Mouse (Mus musculus) myocyte (in vitro differentiated cells): ENCODE measurements around the gene Slc22a3. TPM values are rescaled to one million over a fixed set of nuclear protein-coding genes. Genes with fewer than 3 reads are reported as not detected.

ENCODE experiments used
- H3K27me3 ChIP-seq: one replicate; pipeline ENCODE4 v1.6.1; 2011; ENCODE audit not compliant: control insufficient read depth, insufficient read depth, insufficient read length
- H3K36me3 ChIP-seq: one replicate; pipeline ENCODE4 v1.6.1; 2011; ENCODE audit not compliant: control insufficient read depth, insufficient read depth
- H3K4me2 ChIP-seq: one replicate; pipeline ENCODE4 v1.6.1; 2011; ENCODE audit warnings: low read depth, control low read depth
- H3K4me3 ChIP-seq: one replicate; pipeline ENCODE4 v1.5.1; 2011; ENCODE audit warnings: mild to moderate bottlenecking, control low read depth, moderate library complexity
- H3K79me2 ChIP-seq: one replicate; pipeline ENCODE4 v1.6.1; 2011; ENCODE audit not compliant: control insufficient read depth, insufficient read depth
- H3ac ChIP-seq: one replicate; pipeline ENCODE4 v1.6.1; 2011; ENCODE audit not compliant: control insufficient read depth, insufficient read length
- CEBPB ChIP-seq: IDR thresholded peaks from 2 replicates; pipeline ENCODE4 v1.6.1; 2011; ENCODE audit warnings: mild to moderate bottlenecking, moderate library complexity; ENCODE audit not compliant: poor library complexity, insufficient read depth, severe bottlenecking
- E2F4 ChIP-seq: IDR thresholded peaks from one replicate; pipeline ENCODE4 v1.6.1; 2011; ENCODE audit warnings: mild to moderate bottlenecking, control low read depth, moderate library complexity; ENCODE audit not compliant: insufficient read depth
- MAX ChIP-seq: IDR thresholded peaks from one replicate; pipeline ENCODE4 v1.6.1; 2011; ENCODE audit warnings: low read depth, mild to moderate bottlenecking, control low read depth
- MYOD1 ChIP-seq, 3 experiments: IDR thresholded peaks; one replicate each; pipeline ENCODE4 v1.6.1; 2011; ENCODE audit warnings: control low read depth in 2 of 3, low read depth in 2 of 3, mild to moderate bottlenecking in 2 of 3, moderate library complexity in 1 of 3; ENCODE audit not compliant: insufficient read length in 2 of 3, control insufficient read depth in 1 of 3
- MYOG ChIP-seq, 3 experiments: IDR thresholded peaks; one replicate each; pipeline ENCODE4 v1.6.1; 2011; ENCODE audit warnings: control low read depth in 2 of 3, low read depth in 2 of 3, mild to moderate bottlenecking in 2 of 3; ENCODE audit not compliant: insufficient read length in 2 of 3, control insufficient read depth in 1 of 3, insufficient read depth in 1 of 3
- POLR2A ChIP-seq: IDR thresholded peaks from one replicate; pipeline ENCODE4 v1.6.1; 2011; ENCODE audit warnings: low read depth, mild to moderate bottlenecking, control low read depth, moderate library complexity; ENCODE audit not compliant: insufficient read length
- POLR2AphosphoS2 ChIP-seq: IDR thresholded peaks from one replicate; pipeline ENCODE4 v1.6.1; 2011; ENCODE audit warnings: low read depth, control low read depth; ENCODE audit not compliant: insufficient read length
- REST ChIP-seq: IDR thresholded peaks from one replicate; pipeline ENCODE4 v1.6.1; 2011; ENCODE audit warnings: mild to moderate bottlenecking, control low read depth, moderate library complexity; ENCODE audit not compliant: insufficient read depth, insufficient read length
- SRF ChIP-seq: IDR thresholded peaks from one replicate; pipeline ENCODE4 v1.6.1; 2011; ENCODE audit warnings: low read depth; ENCODE audit not compliant: control insufficient read depth, insufficient read length
- TCF12 ChIP-seq: IDR thresholded peaks from one replicate; pipeline ENCODE4 v1.6.1; 2011; ENCODE audit warnings: mild to moderate bottlenecking, control low read depth; ENCODE audit not compliant: poor library complexity, insufficient read depth, severe bottlenecking
- TCF3 ChIP-seq: IDR thresholded peaks from one replicate; pipeline ENCODE4 v1.6.1; 2011; ENCODE audit warnings: low read depth, control low read depth; ENCODE audit not compliant: insufficient read length
- USF1 ChIP-seq: IDR thresholded peaks from one replicate; pipeline ENCODE4 v1.6.1; 2011; ENCODE audit warnings: low read depth, mild to moderate bottlenecking, control low read depth, moderate library complexity
- polyA plus RNA-seq: library from polyadenylated mRNA; unstranded; fragments of >200 nt; fragmentation: generic; extraction: Trizol; gene quantifications from one replicate; pipeline ENCODE4 v1.2.1, GENCODE M21; 2012; ENCODE audit warnings: missing spikeins

The Slc22a3 gene
- polyA plus RNA-seq, 1 experiment: not detected

DNA sequence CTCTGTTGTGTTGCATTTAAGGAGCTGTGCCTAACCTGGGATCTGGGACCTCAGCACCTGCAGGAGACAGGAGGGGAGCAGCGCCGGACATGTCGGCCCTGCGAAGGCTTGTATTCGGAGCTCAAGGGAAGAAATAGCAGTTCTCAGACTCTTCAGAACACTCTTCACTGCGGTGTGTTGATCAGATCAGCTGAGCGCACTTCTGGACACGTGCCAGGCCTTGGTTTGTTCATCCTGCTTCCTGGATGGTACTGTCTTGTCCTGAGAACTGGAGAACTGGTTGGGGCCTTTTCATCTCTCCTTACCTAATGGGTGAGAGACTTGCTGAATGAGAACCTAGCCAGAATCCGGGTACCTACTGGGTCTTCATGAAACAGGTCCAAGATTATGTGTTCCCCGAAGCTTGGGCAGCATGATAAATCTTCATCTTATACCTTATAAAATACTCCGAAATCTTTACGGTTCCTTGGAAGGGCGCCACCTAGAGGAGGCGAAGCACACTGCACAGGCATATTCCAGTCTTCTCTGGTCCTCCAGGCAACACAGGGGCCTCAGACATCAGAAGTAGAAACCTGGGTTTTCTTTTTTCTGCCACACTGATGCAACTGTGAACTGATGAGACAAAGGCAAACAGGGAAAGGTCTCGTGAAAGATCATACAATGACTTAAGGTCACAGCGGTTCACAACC, 86.5 kb downstream of the Slc22a3 start:
- H3K27me3 ChIP-seq: peaks cover 50% of the 10 kb centered on the region
- no peaks in the 10 kb centered on the region for H3K36me3 ChIP-seq
- no peak overlapping the region for H3K4me3 ChIP-seq
- no peak overlapping the region for H3K4me2 ChIP-seq
- H3ac ChIP-seq: no peak overlapping the region
- TF ChIP-seq POLR2AphosphoS2 (no peak), USF1 (no peak), MYOD1 (IDR thresholded peaks at IDR 0.05; ENCODE audit: control insufficient read depth in 1 of 3, insufficient read length in 2 of 3, low read depth in 2 of 3) (no peak), MAX (no peak), E2F4 (no peak), REST (no peak), CEBPB (no peak), POLR2A (no peak), TCF3 (no peak), MYOG (IDR thresholded peaks at IDR 0.05; ENCODE audit: control insufficient read depth in 1 of 3, insufficient read depth in 1 of 3, insufficient read length in 2 of 3, low read depth in 2 of 3) (no peak)
- no peaks in the 10 kb centered on the region for H3K79me2 ChIP-seq

GRCm38 (mm10) chr17:12419491-12420079, 87.9 kb downstream of the Slc22a3 start:
- Histone ChIP-seq H3K4me3 (no peak overlapping the region), H3K36me3 (no peaks in the 10 kb centered on the region), H3K4me2 (no peak overlapping the region), H3K79me2 (no peaks in the 10 kb centered on the region), H3K27me3 (peaks cover 35% of the 10 kb centered on the region), H3ac (no peak overlapping the region)
- TF ChIP-seq MYOD1 (IDR thresholded peaks at IDR 0.05; ENCODE audit: control insufficient read depth in 1 of 3, insufficient read length in 2 of 3, low read depth in 2 of 3): no peak
- no peak for TF ChIP-seq MAX
- TF ChIP-seq E2F4: no peak
- TF ChIP-seq MYOG (IDR thresholded peaks at IDR 0.05; ENCODE audit: control insufficient read depth in 1 of 3, insufficient read depth in 1 of 3, insufficient read length in 2 of 3, low read depth in 2 of 3): no peak
- no peak for TF ChIP-seq CEBPB
- no peak for TF ChIP-seq TCF12
- no peak for TF ChIP-seq POLR2AphosphoS2
- TF ChIP-seq USF1: no peak
- TF ChIP-seq SRF: no peak
- no peak for TF ChIP-seq TCF3
- no peak for TF ChIP-seq POLR2A
- TF ChIP-seq REST: no peak

DNA sequence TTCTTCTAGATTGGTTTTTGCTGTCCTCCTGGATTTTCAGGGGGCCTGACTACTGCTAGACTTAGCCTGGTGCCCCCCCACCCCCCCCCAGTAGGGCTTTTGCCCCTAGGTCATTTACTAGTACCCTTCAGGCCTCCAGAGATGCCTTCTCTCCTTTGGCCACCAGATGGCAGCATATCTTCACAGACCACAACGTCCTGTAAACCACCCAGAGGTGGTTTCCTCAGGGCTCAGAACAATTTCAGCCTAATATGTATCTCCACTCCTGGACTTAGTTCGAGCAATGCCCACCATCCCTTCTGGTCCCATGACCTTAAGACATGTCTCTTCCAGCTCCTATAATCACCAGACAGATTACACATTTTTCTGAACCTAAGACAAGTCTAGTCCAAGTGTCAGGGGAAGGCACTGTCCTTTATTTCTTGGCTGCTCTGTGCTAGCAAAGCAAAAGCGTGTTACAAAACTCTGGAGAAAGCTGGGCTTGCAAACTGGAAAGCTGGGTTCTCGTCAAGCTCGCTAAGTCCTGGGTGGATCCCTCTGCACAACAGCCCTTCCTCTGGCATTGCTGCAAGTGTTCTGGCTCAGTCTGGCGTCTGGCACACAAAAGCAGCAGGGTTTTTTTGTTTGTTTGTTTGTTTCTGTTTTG, 91.1 kb downstream of the Slc22a3 start:
- Histone ChIP-seq H3K79me2 (no peaks in the 10 kb centered on the region), H3ac (no peak overlapping the region), H3K36me3 (no peaks in the 10 kb centered on the region), H3K27me3 (peaks cover 43% of the 10 kb centered on the region), H3K4me3 (no peak overlapping the region), H3K4me2 (no peak overlapping the region)
- TF ChIP-seq CEBPB (no peak), SRF (no peak), TCF3 (no peak), MAX (no peak), E2F4 (no peak), MYOD1 (IDR thresholded peaks at IDR 0.05; ENCODE audit: control insufficient read depth in 1 of 3, insufficient read length in 2 of 3, low read depth in 2 of 3) (no peak), REST (no peak), POLR2AphosphoS2 (no peak), USF1 (no peak), POLR2A (no peak), MYOG (IDR thresholded peaks at IDR 0.05; ENCODE audit: control insufficient read depth in 1 of 3, insufficient read depth in 1 of 3, insufficient read length in 2 of 3, low read depth in 2 of 3) (no peak)

GRCm38 (mm10) chr17:12415741-12416140, 91.8 kb downstream of the Slc22a3 start:
- Histone ChIP-seq H3ac (no peak overlapping the region), H3K27me3 (peaks cover 43% of the 10 kb centered on the region), H3K4me3 (no peak overlapping the region), H3K4me2 (no peak overlapping the region), H3K79me2 (no peaks in the 10 kb centered on the region), H3K36me3 (no peaks in the 10 kb centered on the region)
- TF ChIP-seq MYOD1 (IDR thresholded peaks at IDR 0.05; ENCODE audit: control insufficient read depth in 1 of 3, insufficient read length in 2 of 3, low read depth in 2 of 3) (no peak), TCF3 (no peak), REST (no peak), POLR2A (no peak), MAX (no peak), USF1 (no peak)
